ENCODE assay signal across 17 mouse cellular contexts in the genomic region with DNA sequence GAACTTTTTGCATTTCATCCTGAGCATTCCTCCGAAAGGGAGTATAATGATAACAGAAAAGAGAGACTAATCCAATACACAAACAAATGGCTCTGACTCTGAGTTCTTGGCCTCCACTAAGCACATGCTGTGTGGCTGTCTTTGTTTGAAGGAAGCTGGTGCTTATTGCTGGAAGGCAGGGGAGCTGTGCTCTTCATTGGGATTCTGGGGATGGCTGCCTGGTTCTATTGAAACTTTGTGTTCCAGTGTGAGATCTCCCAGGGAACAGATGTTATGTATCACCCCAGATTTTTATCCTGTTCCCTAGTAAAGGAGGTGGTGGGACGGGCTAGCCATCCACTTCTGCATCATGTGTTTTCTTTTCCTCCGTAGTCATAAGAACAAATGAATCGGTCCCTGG.
DNase-seq lines count a peak whose midpoint lies in the region; ATAC-seq lines count a peak whose summit lies in the region.
"Had no signal": no experiment of that assay in that cellular context is flagged by ENCODE, and none has a peak within 500 bp of the region (broad histone marks: within the 10 kb centered on the region; RNA-seq: fewer than 3 reads in every experiment).

No protein-coding gene starts in this region.

- no peak overlapping the region for H3K4me3 ChIP-seq in forebrain, embryonic 12.5 days (replicated peaks)
- H3K4me3 ChIP-seq in forebrain, embryonic 11.5 days (ENCODE audit: low read depth, low read length), result no peak overlapping the region
- H3K4me3 ChIP-seq in neural tube, embryonic 11.5 days (ENCODE audit: low read depth, low read length), result no peak overlapping the region
- H3K4me3 ChIP-seq in midbrain, embryonic 10.5 days, result no peak overlapping the region
- H3K4me3 ChIP-seq in neural tube, embryonic 15.5 days (replicated peaks), result no peak overlapping the region
- H3K4me3 ChIP-seq: heart, embryonic 15.5 days; lung, embryonic 15.5 days; neural tube, embryonic 13.5 days had no signal

- H3K27me3 ChIP-seq in forebrain, embryonic 12.5 days, result 0 out of 2 replicates have a peak, but pooled peaks cover 4% of the 10 kb centered on the region
- no peaks in the 10 kb centered on the region for H3K27me3 ChIP-seq in forebrain, embryonic 11.5 days (ENCODE audit: control insufficient read depth, insufficient read depth, low read length)
- H3K27me3 ChIP-seq in neural tube, embryonic 11.5 days (ENCODE audit: control insufficient read depth, insufficient read depth, low read length), result no peaks in the 10 kb centered on the region
- H3K27me3 ChIP-seq in midbrain, embryonic 10.5 days (ENCODE audit: low read depth, poor library complexity, severe bottlenecking), result no peaks in the 10 kb centered on the region
- no peaks in the 10 kb centered on the region for H3K27me3 ChIP-seq in neural tube, embryonic 15.5 days (replicated peaks)
- H3K27me3 ChIP-seq: heart, embryonic 15.5 days; lung, embryonic 15.5 days; neural tube, embryonic 13.5 days had no signal

- H3K9ac ChIP-seq in forebrain, embryonic 12.5 days, result no peak overlapping the region
- H3K9ac ChIP-seq in forebrain, embryonic 11.5 days (ENCODE audit: low read length), result no peak overlapping the region
- no peak overlapping the region for H3K9ac ChIP-seq in neural tube, embryonic 11.5 days (ENCODE audit: low read length)
- no peak overlapping the region for H3K9ac ChIP-seq in neural tube, embryonic 15.5 days (replicated peaks)
- H3K9ac ChIP-seq: heart, embryonic 15.5 days; lung, embryonic 15.5 days; neural tube, embryonic 13.5 days had no signal

- DNase-seq in forebrain, embryonic 11.5 days (ENCODE audit: low spot score), result no peak
- peak; percentile 14 for DNase-seq in neural tube, embryonic 11.5 days (ENCODE audit: low spot score)
- no peak for DNase-seq in neural tube, embryonic 10.5 days (ENCODE audit: extremely low spot score, low spot score)
- DNase-seq in midbrain, embryonic 10.5 days (ENCODE audit: low spot score), result peak; percentile 49
- DNase-seq in adrenal gland, adult 8-10 months, result no peak
- no peak for DNase-seq in liver
- DNase-seq: adrenal gland, postnatal 25 days; cerebellum, postnatal 36 days; kidney, adult 11 months; kidney, postnatal 25 days; thymus, adult 18-20 months had no signal

- 32% methylated on average over 4 of the region's 4 CpGs for WGBS in forebrain, embryonic 12.5 days
- WGBS in forebrain, embryonic 11.5 days, result 34% methylated on average over 4 of the region's 4 CpGs
- WGBS in neural tube, embryonic 11.5 days, result 75% methylated on average over 4 of the region's 4 CpGs
- WGBS in midbrain, embryonic 10.5 days, result 43% methylated on average over 4 of the region's 4 CpGs
- WGBS in neural tube, embryonic 15.5 days, result 41% methylated on average over 4 of the region's 4 CpGs

- no peaks in the 10 kb centered on the region for H3K36me3 ChIP-seq in forebrain, embryonic 12.5 days (replicated peaks)
- H3K36me3 ChIP-seq in forebrain, embryonic 11.5 days (ENCODE audit: control insufficient read depth, insufficient read depth, low read length), result no peaks in the 10 kb centered on the region
- H3K36me3 ChIP-seq in neural tube, embryonic 11.5 days (ENCODE audit: control insufficient read depth, insufficient read depth, low read length), result no peaks in the 10 kb centered on the region
- H3K36me3 ChIP-seq in midbrain, embryonic 10.5 days, result no peaks in the 10 kb centered on the region
- no peaks in the 10 kb centered on the region for H3K36me3 ChIP-seq in neural tube, embryonic 15.5 days
- H3K36me3 ChIP-seq: heart, embryonic 15.5 days; lung, embryonic 15.5 days; neural tube, embryonic 13.5 days had no signal

- no peak overlapping the region for H3K27ac ChIP-seq in forebrain, embryonic 12.5 days
- no peak overlapping the region for H3K27ac ChIP-seq in forebrain, embryonic 11.5 days (ENCODE audit: low read depth, low read length)
- H3K27ac ChIP-seq in neural tube, embryonic 11.5 days (ENCODE audit: low read depth, low read length), result no peak overlapping the region
- H3K27ac ChIP-seq in midbrain, embryonic 10.5 days (replicated peaks), result peak overlapping the region; percentile 83
- H3K27ac ChIP-seq in neural tube, embryonic 15.5 days (replicated peaks), result peak overlapping the region; percentile 51; the same call in 1 of the 2 replicates
- H3K27ac ChIP-seq: heart, embryonic 15.5 days; lung, embryonic 15.5 days had no signal

- H3K4me1 ChIP-seq in forebrain, embryonic 12.5 days, result peaks cover 6% of the 10 kb centered on the region
- H3K4me1 ChIP-seq in forebrain, embryonic 11.5 days (replicated peaks; ENCODE audit: control insufficient read depth, insufficient read depth, low read length), result 0 out of 2 replicates have a peak, but pooled peaks cover 5% of the 10 kb centered on the region
- no peaks in the 10 kb centered on the region for H3K4me1 ChIP-seq in neural tube, embryonic 11.5 days (ENCODE audit: control insufficient read depth, insufficient read depth, low read length)
- peaks cover 23% of the 10 kb centered on the region for H3K4me1 ChIP-seq in midbrain, embryonic 10.5 days
- no peaks in the 10 kb centered on the region for H3K4me1 ChIP-seq in neural tube, embryonic 15.5 days
- H3K4me1 ChIP-seq: heart, embryonic 15.5 days; lung, embryonic 15.5 days had no signal

- H3K9me3 ChIP-seq in forebrain, embryonic 12.5 days, result no peaks in the 10 kb centered on the region
- H3K9me3 ChIP-seq in forebrain, embryonic 11.5 days (ENCODE audit: control insufficient read depth, low read length), result no peaks in the 10 kb centered on the region
- no peaks in the 10 kb centered on the region for H3K9me3 ChIP-seq in neural tube, embryonic 11.5 days (ENCODE audit: control insufficient read depth, low read length)
- peaks cover 6% of the 10 kb centered on the region; the same call in 1 of the 2 replicates for H3K9me3 ChIP-seq in midbrain, embryonic 10.5 days (replicated peaks)
- 0 out of 2 replicates have a peak, but pooled peaks cover 3% of the 10 kb centered on the region for H3K9me3 ChIP-seq in neural tube, embryonic 15.5 days (replicated peaks)
- H3K9me3 ChIP-seq: heart, embryonic 15.5 days; lung, embryonic 15.5 days had no signal

- no peak overlapping the region for H3K4me2 ChIP-seq in forebrain, embryonic 12.5 days
- H3K4me2 ChIP-seq in forebrain, embryonic 11.5 days (ENCODE audit: low read depth, low read length, severe bottlenecking), result no peak overlapping the region
- H3K4me2 ChIP-seq in neural tube, embryonic 11.5 days (ENCODE audit: low read depth), result no peak overlapping the region
- H3K4me2 ChIP-seq in neural tube, embryonic 15.5 days, result no peak overlapping the region
- H3K4me2 ChIP-seq: heart, embryonic 15.5 days; liver, embryonic 11.5 days; lung, embryonic 15.5 days; neural tube, embryonic 13.5 days had no signal

- ATAC-seq in forebrain, embryonic 12.5 days (ENCODE audit: low FRiP score), result peak; percentile 23; the same call in 1 of the 2 replicates
- no peak for ATAC-seq in forebrain, embryonic 11.5 days (replicated peaks; ENCODE audit: low FRiP score)
- no peak for ATAC-seq in neural tube, embryonic 11.5 days (ENCODE audit: insufficient read depth, low FRiP score, low TSS enrichment)
- no peak for ATAC-seq in neural tube, embryonic 15.5 days (ENCODE audit: low FRiP score)

Comparison
In these comparisons a context has a peak if more than half of its experiments do, and no peak if none do; other contexts are left out.
1. H3K27ac ChIP-seq: peak in midbrain, embryonic 10.5 days (single experiment) and neural tube, embryonic 15.5 days (single experiment); none in forebrain, embryonic 12.5 days (single experiment), forebrain, embryonic 11.5 days (single experiment) and neural tube, embryonic 11.5 days (single experiment).
2. DNase-seq: peak in neural tube, embryonic 11.5 days (single experiment) and midbrain, embryonic 10.5 days (single experiment); none in forebrain, embryonic 11.5 days (single experiment), neural tube, embryonic 10.5 days (single experiment), adrenal gland, adult 8-10 months (single experiment) and liver (single experiment).